Mouse (Mus musculus) thymus, adult 2 months (tissue): Measurements from ENCODE around the gene Araf. TPM values are rescaled to one million over a fixed set of nuclear protein-coding genes. Genes with fewer than 3 reads are reported as not detected.

Source experiments
- DNase-seq: peaks from one replicate; pipeline ENCODE4 v3.0.0; 2021
- H3K27ac ChIP-seq: fragments of 200-500 bp; 2 replicates; pipeline ENCODE4 v1.5.1; 2012; ENCODE audit warnings: low read length, control low read depth; ENCODE audit not compliant: control insufficient read depth, insufficient read depth
- H3K27me3 ChIP-seq: fragments of 200-500 bp; 2 replicates; pipeline ENCODE4 v1.6.1; 2012; ENCODE audit warnings: mild to moderate bottlenecking, low read length, moderate library complexity, mixed read lengths; ENCODE audit not compliant: control insufficient read depth, insufficient read depth
- H3K36me3 ChIP-seq: fragments of 200-500 bp; 2 replicates; pipeline ENCODE4 v1.6.1; 2012; ENCODE audit warnings: mild to moderate bottlenecking, low read length, moderate library complexity; ENCODE audit not compliant: control insufficient read depth, insufficient read depth
- H3K4me1 ChIP-seq: fragments of 200-500 bp; replicated peaks from 2 replicates; pipeline ENCODE4 v1.6.1; 2012; ENCODE audit warnings: low read length; ENCODE audit not compliant: control insufficient read depth, insufficient read depth
- H3K4me3 ChIP-seq: fragments of 200-500 bp; 2 replicates; pipeline ENCODE4 v1.5.1; 2012; ENCODE audit warnings: mild to moderate bottlenecking, low read length, control low read depth, moderate library complexity; ENCODE audit not compliant: control insufficient read depth, insufficient read depth
- CTCF ChIP-seq: fragments of 200-500 bp; IDR thresholded peaks from 2 replicates; pipeline ENCODE4 v1.5.1; 2012; ENCODE audit warnings: mild to moderate bottlenecking, control low read depth, low read length, moderate library complexity, borderline replicate concordance; ENCODE audit not compliant: control insufficient read depth, poor library complexity, insufficient read depth; ENCODE audit errors: extremely low read depth
- POLR2A ChIP-seq: fragments of 200-500 bp; IDR thresholded peaks from 2 replicates; pipeline ENCODE4 v1.6.1; 2012; ENCODE audit warnings: mild to moderate bottlenecking, low read length, control low read depth, moderate library complexity; ENCODE audit not compliant: control insufficient read depth, poor library complexity, insufficient read depth; ENCODE audit errors: extremely low read depth
- WGBS: fragments of 180-500 bp; shearing (Covaris S2); methylation state at CpG from one replicate; pipeline ENCODE4 v1.1.7; 2018; 5-methylcytosine and 5-hydroxymethylcytosine counted together
- polyA plus RNA-seq: library from polyadenylated mRNA; depleted of rRNA; stranded (reverse); fragments of >200 nt; gene quantifications from 2 replicates; pipeline ENCODE4 v1.2.3, GENCODE M21; 2012

The Araf gene
- polyA plus RNA-seq, 1 experiment = 224 TPM

GRCm38 (mm10) chrX:20806295-20806694 is 8.7 kb downstream of the Araf start:
- no peaks in the 10 kb centered on the region for H3K27me3 ChIP-seq
- no peaks in the 10 kb centered on the region for H3K36me3 ChIP-seq
- DNase-seq = no peak
- no peak overlapping the region for H3K27ac ChIP-seq
- no peak for TF ChIP-seq CTCF
- TF ChIP-seq POLR2A = no peak
- no peaks in the 10 kb centered on the region for H3K4me1 ChIP-seq
- no peak overlapping the region for H3K4me3 ChIP-seq
- WGBS = 87% methylated on average over 1 of the region's 1 CpGs

DNA sequence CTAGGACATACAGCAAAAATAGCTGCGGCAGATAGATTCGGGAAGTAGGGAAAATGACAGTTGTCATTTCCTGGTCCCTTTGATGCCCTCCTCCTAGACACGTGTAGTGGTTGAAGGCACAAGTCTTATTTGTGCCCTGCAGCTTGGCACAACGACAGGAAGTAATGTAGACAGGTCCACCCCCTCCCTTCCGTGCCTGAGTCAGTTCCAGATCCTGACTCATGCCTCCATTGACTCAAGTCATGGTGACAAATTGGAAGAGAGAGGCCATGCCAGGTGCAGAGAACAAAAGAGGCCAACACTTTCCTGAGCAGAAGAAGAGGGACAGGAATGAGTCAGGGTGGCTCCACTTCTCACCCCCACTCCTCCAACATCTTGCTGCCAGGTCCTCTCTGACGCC is 19.4 kb downstream of the Araf start:
- Histone ChIP-seq H3K36me3 (no peaks in the 10 kb centered on the region), H3K4me3 (no peak overlapping the region), H3K27ac (no peak overlapping the region), H3K27me3 (no peaks in the 10 kb centered on the region), H3K4me1 (peaks cover 13% of the 10 kb centered on the region)
- 23% methylated on average over 6 of the region's 6 CpGs for WGBS
- TF ChIP-seq POLR2A (no peak), CTCF (no peak)
- DNase-seq = peak; percentile 23

- Histone ChIP-seq H3K36me3 (no peaks in the 10 kb centered on the region), H3K4me1 (peaks cover 13% of the 10 kb centered on the region), H3K27me3 (no peaks in the 10 kb centered on the region), H3K27ac (no peak overlapping the region), H3K4me3 (peak overlapping the region; percentile 44)
- DNase-seq = peak; percentile 78
- TF ChIP-seq POLR2A (no peak), CTCF (peak; percentile 73; the same call in 1 of the 2 replicates)
- 2% methylated on average over 16 of the region's 19 CpGs for WGBS
Observed at GRCm38 (mm10) chrX:20819204-20819628, 21.6 kb downstream of the Araf start.

DNA sequence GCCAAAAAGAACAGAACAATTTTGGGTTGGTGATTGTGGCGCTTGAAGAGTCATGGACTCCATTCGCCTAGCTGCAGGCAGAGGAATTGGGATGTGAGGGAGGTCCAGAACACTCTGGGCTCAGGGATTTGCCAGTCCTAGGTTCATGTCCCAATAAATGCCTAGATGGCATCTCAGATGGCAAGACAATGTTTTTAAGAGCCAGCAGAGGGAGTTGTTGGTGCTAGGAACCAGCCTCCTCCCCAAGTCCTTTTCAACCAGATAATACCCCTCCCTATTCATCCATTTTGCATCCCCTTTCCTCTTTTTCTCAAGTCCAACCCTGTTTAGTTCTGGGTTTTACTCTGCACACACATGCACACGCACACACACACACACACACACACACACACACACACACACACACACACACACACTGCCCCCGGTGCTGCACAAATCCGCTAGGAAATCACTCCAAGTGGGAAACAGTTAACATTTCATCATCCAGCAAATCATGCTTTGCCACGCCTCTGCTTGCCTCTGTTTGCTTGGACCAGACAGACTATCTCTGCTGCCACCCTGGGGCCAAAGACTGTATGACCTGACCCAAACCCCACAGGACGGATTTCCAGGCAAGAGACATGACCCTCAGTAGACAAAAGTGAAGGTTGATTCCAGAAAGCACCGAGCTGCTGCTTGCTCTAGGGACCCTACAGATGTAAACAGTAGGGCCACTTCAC is 22.3 kb downstream of the Araf start:
- Histone ChIP-seq H3K36me3 (no peaks in the 10 kb centered on the region), H3K27me3 (no peaks in the 10 kb centered on the region), H3K4me3 (peak overlapping the region; percentile 44; the same call in 1 of the 2 replicates), H3K4me1 (peaks cover 13% of the 10 kb centered on the region), H3K27ac (no peak overlapping the region)
- TF ChIP-seq CTCF = no peak
- no peak for TF ChIP-seq POLR2A
- DNase-seq = peak; percentile 35
- 33% methylated on average over 8 of the region's 8 CpGs for WGBS

GRCm38 (mm10) chrX:20828934-20829333 is 31.3 kb downstream of the Araf start:
- H3K4me3 ChIP-seq = no peak overlapping the region
- DNase-seq = no peak
- 25% methylated on average over 5 of the region's 5 CpGs for WGBS
- no peaks in the 10 kb centered on the region for H3K4me1 ChIP-seq
- TF ChIP-seq CTCF (no peak), POLR2A (no peak)
- no peaks in the 10 kb centered on the region for H3K27me3 ChIP-seq
- H3K27ac ChIP-seq = no peak overlapping the region
- no peaks in the 10 kb centered on the region for H3K36me3 ChIP-seq

DNA sequence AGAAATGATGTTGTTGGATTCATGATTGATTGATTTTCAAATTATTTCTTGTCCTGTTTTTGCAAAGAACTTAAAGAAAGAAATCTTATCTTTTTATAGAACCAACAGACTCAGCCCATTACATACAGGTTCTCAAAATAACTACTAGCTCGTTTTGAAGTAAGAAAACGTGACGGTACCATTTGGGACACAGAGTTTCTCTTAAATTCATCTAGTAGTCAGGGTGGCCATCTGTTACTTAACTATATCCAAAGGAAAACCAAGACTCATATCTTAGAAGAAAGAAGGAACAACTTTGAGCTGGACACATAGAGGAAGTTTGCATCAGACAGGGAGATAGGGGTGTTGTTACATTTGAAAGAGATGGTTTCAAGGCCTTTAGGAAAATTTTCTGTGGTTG is 49.6 kb downstream of the Araf start:
- TF ChIP-seq CTCF = no peak
- no peak for TF ChIP-seq POLR2A
- DNase-seq = no peak
- WGBS = 96% methylated on average over 3 of the region's 3 CpGs
- Histone ChIP-seq H3K36me3 (0 out of 2 replicates have a peak, but pooled peaks cover 7% of the 10 kb centered on the region), H3K27ac (no peak overlapping the region), H3K4me3 (no peak overlapping the region), H3K27me3 (no peaks in the 10 kb centered on the region), H3K4me1 (0 out of 2 replicates have a peak, but pooled peaks cover 2% of the 10 kb centered on the region)
